Mouse (Mus musculus): ENCODE measurements around the gene Metrn.

- TF ChIP-seq CTCF (conservative IDR thresholded peaks at IDR 0.05; ENCODE audit: low read length) (no peak), POU5F1 (IDR thresholded peaks at IDR 0.05; ENCODE audit: borderline replicate concordance, low read length) (no peak)
Measured at GRCm38 (mm10) chr17:25783861-25784574, 12.9 kb downstream of the Metrn start.

All from E14TG2a.4 (cell line).